Mouse (Mus musculus): ENCODE data around the gene Ubxn1. TPM values are rescaled to one million over a fixed set of nuclear protein-coding genes. Genes with fewer than 3 reads are reported as not detected.

Gene Ubxn1
- polyA plus RNA-seq, 1 experiment from 2014 or later: 179 TPM

DNA sequence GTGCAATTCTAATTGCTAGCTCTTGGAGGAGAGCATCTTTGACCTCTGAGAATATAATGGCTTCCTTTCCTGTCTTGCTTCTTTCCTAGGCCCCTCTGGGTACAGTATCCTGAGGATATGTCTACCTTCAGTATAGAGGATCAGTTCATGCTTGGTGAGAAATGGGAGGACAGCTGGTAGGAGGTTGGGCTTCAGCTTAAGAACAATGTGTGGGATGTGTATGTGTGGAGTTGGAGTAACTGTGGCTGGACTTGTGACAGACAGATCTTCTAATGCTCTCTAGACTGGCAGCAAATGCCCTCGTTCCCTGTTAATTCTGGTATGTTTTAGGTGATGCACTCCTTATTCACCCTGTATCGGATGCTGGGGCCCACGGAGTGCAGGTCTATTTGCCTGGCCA lies 42.9 kb downstream of the Ubxn1 start:
- H3K27ac ChIP-seq: no peak overlapping the region
- no peaks in the 10 kb centered on the region for H3K9me3 ChIP-seq
- H3K4me2 ChIP-seq (replicated peaks): no peak overlapping the region
- no peaks in the 10 kb centered on the region for H3K27me3 ChIP-seq
- no peak overlapping the region for H3K4me3 ChIP-seq
- H3K36me3 ChIP-seq: peaks cover 83% of the 10 kb centered on the region
- no peak for ATAC-seq (ENCODE audit: low FRiP score, low read depth)
- WGBS: 95% methylated on average over 3 of the region's 3 CpGs
- H3K4me1 ChIP-seq: no peaks in the 10 kb centered on the region
- no peak overlapping the region for H3K9ac ChIP-seq

DNA sequence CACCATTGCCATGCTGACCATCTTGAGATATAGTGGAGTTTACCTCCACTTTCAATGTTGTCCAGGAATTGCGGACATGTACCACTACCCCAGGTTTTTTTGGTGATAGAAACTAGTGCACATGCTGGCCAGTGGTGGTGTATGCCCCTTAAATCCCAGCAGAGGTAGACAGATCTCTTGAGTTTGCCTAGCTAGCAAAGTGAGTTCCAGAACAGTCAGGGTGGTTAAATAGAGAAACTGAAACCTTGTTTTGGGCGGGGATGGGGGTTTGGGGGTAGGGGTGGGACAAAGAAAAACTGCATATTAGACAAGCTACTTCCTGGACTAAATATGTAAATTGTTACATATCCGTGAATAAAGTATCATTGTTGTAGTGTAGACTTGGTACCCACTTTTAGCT lies 47.7 kb downstream of the Ubxn1 start:
- H3K27me3 ChIP-seq: no peaks in the 10 kb centered on the region
- H3K36me3 ChIP-seq: peaks cover 35% of the 10 kb centered on the region
- 90% methylated on average over 3 of the region's 3 CpGs for WGBS
- H3K4me2 ChIP-seq (replicated peaks): no peak overlapping the region
- no peak for ATAC-seq (ENCODE audit: low FRiP score, low read depth)
- H3K4me3 ChIP-seq: no peak overlapping the region
- no peak overlapping the region for H3K27ac ChIP-seq
- H3K4me1 ChIP-seq: peaks cover 13% of the 10 kb centered on the region
- no peak overlapping the region for H3K9ac ChIP-seq
- H3K9me3 ChIP-seq: no peaks in the 10 kb centered on the region

DNA sequence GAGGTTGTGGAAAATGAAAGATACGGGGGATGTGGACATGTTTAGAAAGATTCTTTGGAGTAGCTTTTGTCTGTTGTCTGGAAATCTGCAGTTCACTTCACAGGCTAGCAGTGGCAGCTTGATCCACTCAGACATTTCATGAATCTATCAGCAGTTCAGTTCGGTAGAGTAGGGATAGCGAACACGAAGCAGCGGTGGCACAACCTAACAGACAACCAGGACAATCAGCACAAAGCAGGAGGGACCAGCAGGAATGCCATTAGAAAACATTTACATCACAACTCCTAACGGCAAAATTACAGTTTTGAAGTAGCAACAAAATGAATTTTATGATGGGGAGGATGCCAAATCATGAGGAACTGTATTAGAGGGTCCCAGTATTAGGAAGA lies 48.4 kb downstream of the Ubxn1 start:
- H3K27ac ChIP-seq: peak overlapping the region; percentile 80; the same call in 1 of the 2 replicates
- 68% methylated on average over 6 of the region's 6 CpGs for WGBS
- no peak overlapping the region for H3K9ac ChIP-seq
- H3K4me3 ChIP-seq: peak overlapping the region; percentile 75
- H3K4me2 ChIP-seq (replicated peaks): peak overlapping the region; percentile 77
- no peak for ATAC-seq (ENCODE audit: low FRiP score, low read depth)
- H3K9me3 ChIP-seq: no peaks in the 10 kb centered on the region
- H3K4me1 ChIP-seq: peaks cover 13% of the 10 kb centered on the region
- H3K27me3 ChIP-seq: no peaks in the 10 kb centered on the region
- peaks cover 28% of the 10 kb centered on the region for H3K36me3 ChIP-seq

DNA sequence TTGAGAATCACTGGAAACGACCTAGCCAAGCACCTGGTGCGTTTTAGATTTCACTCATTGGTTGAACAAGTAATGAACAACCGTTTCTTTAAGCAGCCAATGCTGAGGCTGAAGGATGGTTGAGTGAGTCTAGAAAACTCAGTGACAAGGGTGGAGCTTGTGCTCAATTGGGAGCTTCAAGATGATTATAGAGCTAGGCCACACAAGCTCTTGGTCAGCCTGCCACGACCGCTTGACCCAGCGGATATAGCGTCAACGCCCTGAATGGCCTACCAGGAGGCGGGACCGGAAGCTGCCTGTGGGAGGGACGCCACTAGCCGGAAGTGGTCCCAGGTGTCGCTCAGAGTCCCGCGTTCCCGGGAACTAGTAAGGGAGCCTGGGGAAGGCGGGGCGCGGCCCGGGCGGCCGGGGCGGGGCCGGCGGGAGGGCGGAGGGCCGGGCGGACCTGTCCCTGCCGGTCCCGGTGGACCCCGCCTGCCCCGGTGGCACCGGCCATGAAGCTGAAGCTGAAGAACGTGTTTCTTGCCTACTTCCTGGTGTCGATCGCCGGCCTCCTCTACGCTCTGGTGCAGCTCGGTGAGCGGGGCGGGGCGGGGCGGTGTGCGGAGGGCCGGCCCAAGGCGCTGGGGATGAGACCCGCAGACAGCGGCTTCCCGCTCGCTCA lies 48.9 kb downstream of the Ubxn1 start, which contains the start of gene B3gat3:
Gene B3gat3, plus strand, starts transcription at position 302 of the 664 bp plus-strand sequence.
- peak within 1 kb of the TSS; percentile 77 for H3K4me2 ChIP-seq (replicated peaks)
- peak; percentile 96 for ATAC-seq (ENCODE audit: low FRiP score, low read depth)
- no peaks in the 10 kb centered on the region for H3K9me3 ChIP-seq
- H3K27ac ChIP-seq: peak within 1 kb of the TSS; percentile 80
- H3K4me1 ChIP-seq: peaks cover 13% of the 10 kb centered on the region
- H3K4me3 ChIP-seq: peak within 1 kb of the TSS; percentile 75
- peaks cover 25% of the 10 kb centered on the region for H3K36me3 ChIP-seq
- 2% methylated on average over 46 of the region's 50 CpGs for WGBS
- peak within 1 kb of the TSS; percentile 82 for H3K9ac ChIP-seq
- no peaks in the 10 kb centered on the region for H3K27me3 ChIP-seq

DNA sequence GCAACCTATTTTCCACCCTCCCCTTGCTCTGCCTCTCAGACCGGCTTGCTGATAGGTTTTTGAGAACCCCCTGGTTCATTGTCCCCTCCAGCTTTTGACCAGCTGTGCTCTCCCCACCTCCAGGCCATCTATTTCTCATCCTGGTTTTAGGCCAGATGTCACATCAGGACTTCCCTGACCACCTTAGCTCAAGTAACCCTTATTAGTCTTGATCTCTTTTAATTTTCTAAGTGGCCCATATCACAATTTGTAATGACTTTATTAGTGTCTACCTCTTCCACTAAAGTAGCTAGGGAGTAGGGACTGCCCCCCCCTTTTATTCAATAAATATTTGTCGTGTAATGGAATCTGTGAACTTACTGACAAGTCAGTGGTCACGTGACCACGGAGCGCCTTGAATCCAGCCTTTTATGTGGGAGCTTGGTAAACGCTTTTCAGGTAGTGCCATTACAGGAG lies 49.6 kb downstream of the Ubxn1 start:
- Histone ChIP-seq H3K36me3 (peaks cover 25% of the 10 kb centered on the region), H3K9me3 (no peaks in the 10 kb centered on the region), H3K27ac (peak overlapping the region; percentile 80), H3K4me1 (peaks cover 13% of the 10 kb centered on the region), H3K27me3 (no peaks in the 10 kb centered on the region), H3K4me3 (peak overlapping the region; percentile 75), H3K4me2 (replicated peaks) (peak overlapping the region; percentile 77), H3K9ac (peak overlapping the region; percentile 82)
- 1% methylated on average over 6 of the region's 6 CpGs for WGBS
- no peak for ATAC-seq (ENCODE audit: low FRiP score, low read depth)

DNA sequence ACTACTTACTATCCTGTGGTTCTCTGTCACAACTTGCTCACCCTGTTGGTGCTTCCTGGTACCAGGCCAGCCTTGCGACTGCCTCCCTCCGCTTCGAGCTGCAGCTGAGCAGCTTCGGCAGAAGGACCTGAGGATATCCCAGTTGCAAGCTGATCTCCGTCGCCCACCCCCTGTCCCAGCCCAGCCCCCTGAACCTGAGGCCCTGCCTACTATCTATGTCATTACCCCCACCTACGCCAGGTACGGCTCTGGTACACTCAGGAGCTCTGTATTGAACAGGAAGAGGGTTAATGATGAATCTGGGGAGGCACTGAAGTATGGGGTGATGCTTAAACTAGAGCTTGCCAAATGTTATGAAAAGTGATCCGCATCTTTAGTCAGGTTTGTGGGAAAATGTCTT lies 50.4 kb downstream of the Ubxn1 start:
- Histone ChIP-seq H3K27ac (no peak overlapping the region), H3K4me3 (no peak overlapping the region), H3K4me2 (replicated peaks) (peak overlapping the region; percentile 77), H3K36me3 (peaks cover 24% of the 10 kb centered on the region), H3K9me3 (no peaks in the 10 kb centered on the region), H3K9ac (peak overlapping the region; percentile 46), H3K27me3 (no peaks in the 10 kb centered on the region), H3K4me1 (peaks cover 13% of the 10 kb centered on the region)
- 77% methylated on average over 9 of the region's 9 CpGs for WGBS
- ATAC-seq (ENCODE audit: low FRiP score, low read depth): no peak

Small RNA genes within 50 kb of the gene (microRNA-seq; reads per million reads assigned to microRNA genes)
- not detected for gene Mir5136

Other genes with a start within 250 kb of the Ubxn1 start
- 0.71 and 1.0 TPM in 2 replicates for gene Chrm1, start 207.7 kb upstream of the Ubxn1 start, polyA plus RNA-seq (2015; fragmentation: Nextera tagmentation; extraction: Ambion mirVana)
- gene Slc3a2, start 148.1 kb upstream of the Ubxn1 start, polyA plus RNA-seq (2015; fragmentation: Nextera tagmentation; extraction: Ambion mirVana): 101 and 103 TPM in 2 replicates
- 98.7 TPM in 2 replicates for gene Wdr74, start 135.7 kb upstream of the Ubxn1 start, polyA plus RNA-seq (2015; fragmentation: Nextera tagmentation; extraction: Ambion mirVana)
- 2.1 TPM in 2 replicates for gene 1700092M07Rik, start 130.8 kb upstream of the Ubxn1 start, polyA plus RNA-seq (2015; fragmentation: Nextera tagmentation; extraction: Ambion mirVana)
- 194 and 205 TPM in 2 replicates for gene Stx5a, start 130.1 kb upstream of the Ubxn1 start, polyA plus RNA-seq (2015; fragmentation: Nextera tagmentation; extraction: Ambion mirVana)
- gene Nxf1, start 114.4 kb upstream of the Ubxn1 start, polyA plus RNA-seq (2015; fragmentation: Nextera tagmentation; extraction: Ambion mirVana): 214 and 217 TPM in 2 replicates
- gene Tmem223, start 100.5 kb upstream of the Ubxn1 start, polyA plus RNA-seq (2015; fragmentation: Nextera tagmentation; extraction: Ambion mirVana): 211 and 232 TPM in 2 replicates
- gene Tmem179b, start 97.0 kb upstream of the Ubxn1 start, polyA plus RNA-seq (2015; fragmentation: Nextera tagmentation; extraction: Ambion mirVana): 62.7 and 66.2 TPM in 2 replicates
- 31.9 and 32.8 TPM in 2 replicates for gene Taf6l, start 85.1 kb upstream of the Ubxn1 start, polyA plus RNA-seq (2015; fragmentation: Nextera tagmentation; extraction: Ambion mirVana)
- 183 and 185 TPM in 2 replicates for gene Polr2g, start 72.9 kb upstream of the Ubxn1 start, polyA plus RNA-seq (2015; fragmentation: Nextera tagmentation; extraction: Ambion mirVana)
- 6.0 and 6.7 TPM in 2 replicates for gene Zbtb3, start 68.9 kb upstream of the Ubxn1 start, polyA plus RNA-seq (2015; fragmentation: Nextera tagmentation; extraction: Ambion mirVana)
- gene Ttc9c, start 52.2 kb upstream of the Ubxn1 start, polyA plus RNA-seq (2015; fragmentation: Nextera tagmentation; extraction: Ambion mirVana): 67.1 and 73.4 TPM in 2 replicates
- 5.9 and 6.3 TPM in 2 replicates for gene Hnrnpul2, start 51.5 kb upstream of the Ubxn1 start, polyA plus RNA-seq (2015; fragmentation: Nextera tagmentation; extraction: Ambion mirVana)
- not detected in 2 replicates for gene AC129217.1, start 41.7 kb upstream of the Ubxn1 start, polyA plus RNA-seq (2015; fragmentation: Nextera tagmentation; extraction: Ambion mirVana)
- gene Bscl2, start 34.0 kb upstream of the Ubxn1 start, polyA plus RNA-seq (2015; fragmentation: Nextera tagmentation; extraction: Ambion mirVana): 45.2 and 49.3 TPM in 2 replicates
- 8.7 and 8.8 TPM in 2 replicates for gene Gng3, start 32.3 kb upstream of the Ubxn1 start, polyA plus RNA-seq (2015; fragmentation: Nextera tagmentation; extraction: Ambion mirVana)
- 0.75 and 0.93 TPM in 2 replicates for gene Lrrn4cl, start 20.7 kb upstream of the Ubxn1 start, polyA plus RNA-seq (2015; fragmentation: Nextera tagmentation; extraction: Ambion mirVana)
- 66.7 and 70.4 TPM in 2 replicates for gene Uqcc3, start 9.4 kb downstream of the Ubxn1 start, polyA plus RNA-seq (2015; fragmentation: Nextera tagmentation; extraction: Ambion mirVana)
- 93.0 and 93.2 TPM in 2 replicates for gene Lbhd1, start 12.2 kb downstream of the Ubxn1 start, polyA plus RNA-seq (2015; fragmentation: Nextera tagmentation; extraction: Ambion mirVana)
- gene Gm49403, start 12.4 kb downstream of the Ubxn1 start, polyA plus RNA-seq (2015; fragmentation: Nextera tagmentation; extraction: Ambion mirVana): not detected in 2 replicates
- gene 1810009A15Rik, start 17.4 kb downstream of the Ubxn1 start, polyA plus RNA-seq (2015; fragmentation: Nextera tagmentation; extraction: Ambion mirVana): 94.0 and 96.6 TPM in 2 replicates
- gene Gm49416, start 17.4 kb downstream of the Ubxn1 start, polyA plus RNA-seq (2015; fragmentation: Nextera tagmentation; extraction: Ambion mirVana): not detected in 2 replicates
- gene Ints5, start 21.5 kb downstream of the Ubxn1 start, polyA plus RNA-seq (2015; fragmentation: Nextera tagmentation; extraction: Ambion mirVana): 39.6 and 43.3 TPM in 2 replicates
- gene Ganab, start 26.6 kb downstream of the Ubxn1 start, polyA plus RNA-seq (2015; fragmentation: Nextera tagmentation; extraction: Ambion mirVana): 102 and 112 TPM in 2 replicates
- gene B3gat3, start 48.9 kb downstream of the Ubxn1 start, polyA plus RNA-seq (2015; fragmentation: Nextera tagmentation; extraction: Ambion mirVana): 49.9 and 53.0 TPM in 2 replicates
- 3.2 and 3.7 TPM in 2 replicates for gene Rom1, start 57.9 kb downstream of the Ubxn1 start, polyA plus RNA-seq (2015; fragmentation: Nextera tagmentation; extraction: Ambion mirVana)
- gene Eml3, start 58.1 kb downstream of the Ubxn1 start, polyA plus RNA-seq (2015; fragmentation: Nextera tagmentation; extraction: Ambion mirVana): 36.9 and 37.2 TPM in 2 replicates
- 192 and 193 TPM in 2 replicates for gene Mta2, start 70.4 kb downstream of the Ubxn1 start, polyA plus RNA-seq (2015; fragmentation: Nextera tagmentation; extraction: Ambion mirVana)
- gene Tut1, start 82.4 kb downstream of the Ubxn1 start, polyA plus RNA-seq (2015; fragmentation: Nextera tagmentation; extraction: Ambion mirVana): 35.6 and 36.5 TPM in 2 replicates
- gene Eef1g, start 95.5 kb downstream of the Ubxn1 start, polyA plus RNA-seq (2015; fragmentation: Nextera tagmentation; extraction: Ambion mirVana): 508 and 512 TPM in 2 replicates
- gene Ahnak, start 117.8 kb downstream of the Ubxn1 start, polyA plus RNA-seq (2015; fragmentation: Nextera tagmentation; extraction: Ambion mirVana): 35.2 and 35.6 TPM in 2 replicates
- not detected in 2 replicates for gene Scgb1a1, start 216.5 kb downstream of the Ubxn1 start, polyA plus RNA-seq (2015; fragmentation: Nextera tagmentation; extraction: Ambion mirVana)

Measured in limb, embryonic 13.5 days (tissue).